ENCODE assay signal across 19 mouse cellular contexts in the genomic region with DNA sequence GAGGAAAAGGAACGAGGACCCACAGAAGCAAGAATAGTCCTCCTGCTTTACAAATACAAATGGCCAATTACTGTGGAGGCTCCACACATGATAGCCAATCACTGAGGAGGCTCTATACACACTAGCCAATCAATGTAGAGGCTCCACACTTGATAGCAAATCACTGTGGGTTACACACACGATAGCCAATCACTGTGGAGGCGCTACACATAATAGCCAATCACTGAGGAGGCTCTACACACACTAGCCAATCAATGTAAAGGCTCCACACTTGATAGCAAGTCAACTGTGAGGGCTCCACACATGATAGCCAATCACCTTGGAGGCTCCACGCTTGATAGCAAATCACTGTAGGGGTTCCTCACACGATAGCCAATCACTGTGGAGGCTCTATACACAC.
A peak's percentile ranks its signal among the peaks of the same experiment; 100 is the strongest.
DNase-seq lines count a peak whose midpoint lies in the region.
"Had no signal": no experiment of that assay in that cellular context is flagged by ENCODE, and none has a peak within 500 bp of the region (broad histone marks: within the 10 kb centered on the region; RNA-seq: fewer than 3 reads in every experiment).

No protein-coding gene starts in this region.

- peak; percentile 61 for DNase-seq in heart, adult 11 months
- DNase-seq in heart, adult 8-10 months (ENCODE audit: low spot score), result no peak
- peak; percentile 49 for DNase-seq in testis, postnatal 14 days (ENCODE audit: low spot score)
- no peak for DNase-seq in testis, postnatal 10 days (ENCODE audit: low spot score)
- DNase-seq in ES-CJ7 (ENCODE audit: low read depth, low spot score), result peak; percentile 26
- DNase-seq in R1 (ENCODE audit: low read depth, low spot score), result peak; percentile 53
- no peak for DNase-seq in left cerebral cortex, postnatal 10 days (ENCODE audit: extremely low spot score in 1 of 2, low spot score in 2 of 2)
- no peak for DNase-seq in thymus, postnatal 14 days
- DNase-seq: adrenal gland, adult 2 months; adrenal gland, adult 8-10 months; adrenal gland, postnatal 10 days; adrenal gland, postnatal 14 days; adrenal gland, postnatal 25 days; adrenal gland, postnatal 36 days; B cell, adult 2 months; cerebellum, adult 11 months; cerebellum, adult 11-12 months; cerebellum, adult 18-20 months; cerebellum, adult 2 months had no signal

- intact Hi-C loops in left cerebral cortex, postnatal 10 days (cut with DNase I), result no loop called here

Comparison
In these comparisons a context has a peak if more than half of its experiments do, and no peak if none do; other contexts are left out.
1. DNase-seq: peak in heart, adult 11 months (single experiment), testis, postnatal 14 days (single experiment), ES-CJ7 (single experiment) and R1 (single experiment); none in heart, adult 8-10 months (single experiment), testis, postnatal 10 days (single experiment), left cerebral cortex, postnatal 10 days (0 of 2) and thymus, postnatal 14 days (single experiment).